ENCODE assay signal across 15 mouse cellular contexts in the genomic region with DNA sequence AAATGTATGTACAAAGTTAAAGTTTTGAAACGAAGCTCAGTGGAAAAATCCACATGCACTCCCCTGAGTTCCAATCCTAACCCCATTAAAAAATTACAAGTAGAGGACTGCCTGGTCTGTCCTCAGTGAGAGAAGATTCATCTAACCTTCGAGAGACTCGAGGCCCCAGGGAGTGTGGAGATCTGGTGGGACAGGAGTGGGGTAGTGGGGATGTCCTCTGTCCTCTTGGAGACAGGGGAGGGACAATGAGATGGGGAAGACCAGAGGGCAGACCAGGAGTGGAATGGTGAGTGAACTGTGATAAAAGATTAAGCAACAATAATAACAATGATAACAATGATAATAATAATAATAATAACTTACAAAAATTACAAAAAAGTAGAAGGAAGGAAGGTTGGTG.
"Had no signal": no experiment of that assay in that cellular context is flagged by ENCODE, and none has a peak within 500 bp of the region (broad histone marks: within the 10 kb centered on the region; RNA-seq: fewer than 3 reads in every experiment).

No protein-coding gene starts in this region.

- H3K9me3 ChIP-seq: neural tube, embryonic 13.5 days; stomach, embryonic 15.5 days had no signal

- H3K4me2 ChIP-seq: neural tube, embryonic 13.5 days; stomach, embryonic 15.5 days had no signal

- H3K4me3 ChIP-seq: neural tube, embryonic 13.5 days; stomach, embryonic 15.5 days had no signal

- H3K4me1 ChIP-seq: neural tube, embryonic 13.5 days; stomach, embryonic 15.5 days had no signal

- H3K27ac ChIP-seq: neural tube, embryonic 13.5 days; stomach, embryonic 15.5 days; stomach, postnatal 0 days had no signal

- H3K9ac ChIP-seq: neural tube, embryonic 13.5 days; stomach, embryonic 15.5 days had no signal

- DNase-seq: retina, postnatal 1 day; right cerebral cortex, adult 18-20 months; right cerebral cortex, postnatal 14 days; right cerebral cortex, postnatal 25 days; right cerebral cortex, postnatal 4 days; spleen, adult 18-20 months; thymus, adult 18-20 months; thymus, adult 2 months; thymus, postnatal 14 days; thymus, postnatal 25 days; thymus, postnatal 36 days; thymus, postnatal 4 days had no signal

- H3K27me3 ChIP-seq: neural tube, embryonic 13.5 days; stomach, embryonic 15.5 days had no signal

- H3K36me3 ChIP-seq: neural tube, embryonic 13.5 days; stomach, embryonic 15.5 days had no signal
